In genomic region chr6:38131801-38132231, GRCm38 (mm10) we compare ENCODE assay signal across 11 mouse cellular contexts. TPM values are rescaled to one million over a fixed set of nuclear protein-coding genes. Genes with fewer than 3 reads are reported as not detected.
DNase-seq lines count a peak whose midpoint lies in the region; ATAC-seq and TF ChIP-seq lines count a peak whose summit lies in the region.
"Had no signal": no experiment of that assay in that cellular context is flagged by ENCODE, and none has a peak within 500 bp of the region (broad histone marks: within the 10 kb centered on the region; RNA-seq: fewer than 3 reads in every experiment).

No protein-coding gene starts in this region.

- no peaks in the 10 kb centered on the region for H3K36me3 ChIP-seq in kidney, adult 2 months (ENCODE audit: control insufficient read depth, insufficient read depth, low read length)
- peaks cover 41% of the 10 kb centered on the region for H3K36me3 ChIP-seq in kidney, embryonic 16.5 days (ENCODE audit: insufficient read depth, low read length)
- H3K36me3 ChIP-seq in hindbrain, embryonic 11.5 days (ENCODE audit: control insufficient read depth, insufficient read depth, low read length): peaks cover 17% of the 10 kb centered on the region
- H3K36me3 ChIP-seq: liver, embryonic 13.5 days had no signal

- no peak overlapping the region for H3K9ac ChIP-seq in kidney, embryonic 16.5 days (replicated peaks; ENCODE audit: low read length)
- no peak overlapping the region for H3K9ac ChIP-seq in hindbrain, embryonic 11.5 days (ENCODE audit: low read depth, low read length)
- H3K9ac ChIP-seq: liver, embryonic 13.5 days had no signal

- no peak for ATAC-seq in kidney, embryonic 16.5 days (ENCODE audit: low FRiP score, low TSS enrichment)
- ATAC-seq in hindbrain, embryonic 11.5 days (ENCODE audit: low FRiP score): no peak

- H3K27ac ChIP-seq in kidney, adult 2 months (ENCODE audit: insufficient read depth, low read depth, low read length): no peak overlapping the region
- no peak overlapping the region for H3K27ac ChIP-seq in kidney, embryonic 16.5 days (ENCODE audit: low read length)
- H3K27ac ChIP-seq in hindbrain, embryonic 11.5 days (ENCODE audit: low read depth, low read length): no peak overlapping the region
- H3K27ac ChIP-seq: liver, embryonic 13.5 days had no signal

- no peak overlapping the region for H3K4me2 ChIP-seq in kidney, embryonic 16.5 days (replicated peaks; ENCODE audit: low read depth, low read length)
- H3K4me2 ChIP-seq in hindbrain, embryonic 11.5 days (replicated peaks; ENCODE audit: low read depth, low read length): no peak overlapping the region
- H3K4me2 ChIP-seq: liver, embryonic 13.5 days had no signal

- H3K4me1 ChIP-seq in kidney, adult 2 months (ENCODE audit: control insufficient read depth, insufficient read depth, low read length): peaks cover 3% of the 10 kb centered on the region; the same call in 1 of the 2 replicates
- no peaks in the 10 kb centered on the region for H3K4me1 ChIP-seq in kidney, embryonic 16.5 days (ENCODE audit: insufficient read depth, low read length)
- no peaks in the 10 kb centered on the region for H3K4me1 ChIP-seq in hindbrain, embryonic 11.5 days (replicated peaks; ENCODE audit: control insufficient read depth, insufficient read depth, low read length)

- peaks cover 11% of the 10 kb centered on the region for H3K9me3 ChIP-seq in kidney, embryonic 16.5 days (ENCODE audit: low read length)
- H3K9me3 ChIP-seq in hindbrain, embryonic 11.5 days (ENCODE audit: control insufficient read depth, low read length): no peaks in the 10 kb centered on the region
- H3K9me3 ChIP-seq: liver, embryonic 13.5 days had no signal

- intact Hi-C loops in gastrocnemius, postnatal 36 days (cut with DNase I): no loop called here

- no peak for TF ChIP-seq CTCF in kidney, adult 2 months (conservative IDR thresholded peaks at IDR 0.05; ENCODE audit: insufficient read depth, insufficient read length, low read depth, low read length)

- no peaks in the 10 kb centered on the region for H3K27me3 ChIP-seq in kidney, adult 2 months (replicated peaks; ENCODE audit: control insufficient read depth, insufficient read depth, low read length)
- H3K27me3 ChIP-seq in kidney, embryonic 16.5 days (ENCODE audit: insufficient read depth, low read length): no peaks in the 10 kb centered on the region
- no peaks in the 10 kb centered on the region for H3K27me3 ChIP-seq in hindbrain, embryonic 11.5 days (ENCODE audit: control insufficient read depth, insufficient read depth, low read length)
- H3K27me3 ChIP-seq: liver, embryonic 13.5 days had no signal

- no peak overlapping the region for H3K4me3 ChIP-seq in kidney, adult 2 months (ENCODE audit: insufficient read depth, low read depth, low read length)
- H3K4me3 ChIP-seq in kidney, embryonic 16.5 days (ENCODE audit: low read length): no peak overlapping the region
- no peak overlapping the region for H3K4me3 ChIP-seq in hindbrain, embryonic 11.5 days (ENCODE audit: low read depth, low read length)
- H3K4me3 ChIP-seq: liver, embryonic 13.5 days had no signal

- DNase-seq in kidney, adult 2 months: peak; percentile 79
- peak; percentile 53 for DNase-seq in adrenal gland, adult 8-10 months
- peak; percentile 65 to 71 for DNase-seq in gastrocnemius, postnatal 36 days
- peak; percentile 44 to 59 for DNase-seq in kidney, postnatal 4 days
- DNase-seq in spleen, postnatal 14 days (ENCODE audit: low spot score in 2 of 2): no peak
- no peak for DNase-seq in spleen, adult 12 weeks (ENCODE audit: low spot score)
- DNase-seq in hindbrain, embryonic 11.5 days (ENCODE audit: low spot score): no peak
- DNase-seq: liver, embryonic 13.5 days had no signal

- 54% methylated on average over 4 of the region's 4 CpGs for WGBS in kidney, adult 2 months
- 78% methylated on average over 4 of the region's 4 CpGs for WGBS in kidney, embryonic 16.5 days
- WGBS in hindbrain, embryonic 11.5 days: 87% methylated on average over 4 of the region's 4 CpGs

- no peak for TF ChIP-seq POLR2A in kidney, adult 2 months (IDR thresholded peaks at IDR 0.05; ENCODE audit: low read depth, low read length)

RNA-seq across cellular contexts. Expression of gene Atp6v0a4, which starts 7.4 kb away (rescaled TPM):
- polyA plus RNA-seq in kidney, adult 2 months (2012; rRNA removed): 259 and 302 TPM in 2 replicates
- 21.8 and 28.9 TPM in 2 replicates for polyA plus RNA-seq in kidney, embryonic 16.5 days (2015; fragmentation: Nextera tagmentation; extraction: Ambion mirVana)
- 1 to 10 TPM in 3 of 4 experiments, under 1 TPM in 1; 0.80 to 3.0 (median 2.3) TPM for total RNA-seq in adrenal gland, adult 8-10 months (2022)
- total RNA-seq in gastrocnemius, postnatal 36 days (2021): under 1 TPM; 0.39 to 0.61 TPM
- not detected in 2 replicates for polyA plus RNA-seq in hindbrain, embryonic 11.5 days (2014; fragmentation: Nextera tagmentation; extraction: Ambion mirVana)
- polyA plus RNA-seq: embryonic facial prominence, embryonic 11.5 days had no signal

RNA-seq across cellular contexts. Expression of gene Tmem213, which starts 22.8 kb away (rescaled TPM):
- polyA plus RNA-seq in kidney, adult 2 months (2012; rRNA removed): 240 and 279 TPM in 2 replicates
- 69.8 and 72.7 TPM in 2 replicates for polyA plus RNA-seq in kidney, embryonic 16.5 days (2015; fragmentation: Nextera tagmentation; extraction: Ambion mirVana)
- not detected for total RNA-seq in adrenal gland, adult 8-10 months (2022)
- not detected for total RNA-seq in gastrocnemius, postnatal 36 days (2021)
- not detected in 2 replicates for polyA plus RNA-seq in hindbrain, embryonic 11.5 days (2014; fragmentation: Nextera tagmentation; extraction: Ambion mirVana)
- polyA plus RNA-seq: embryonic facial prominence, embryonic 11.5 days; liver, embryonic 13.5 days; spleen, adult 2 months had no signal

Comparison
In these comparisons a context has a peak if more than half of its experiments do, and no peak if none do; other contexts are left out.
1. DNase-seq: peak in kidney, adult 2 months (single experiment), adrenal gland, adult 8-10 months (single experiment), gastrocnemius, postnatal 36 days (2 of 2) and kidney, postnatal 4 days (2 of 2); none in spleen, postnatal 14 days (0 of 2), spleen, adult 12 weeks (single experiment) and hindbrain, embryonic 11.5 days (single experiment).
2. RNA of gene Atp6v0a4, which starts 7.4 kb away (polyA plus RNA-seq): 259 to 302 TPM in kidney, adult 2 months and 21.8 to 28.9 TPM in kidney, embryonic 16.5 days; not detected in hindbrain, embryonic 11.5 days; every median in the first group is over 10 times any median in the second.
3. RNA of gene Tmem213, which starts 22.8 kb away (polyA plus RNA-seq): 240 to 279 TPM in kidney, adult 2 months and 69.8 to 72.7 TPM in kidney, embryonic 16.5 days; not detected in hindbrain, embryonic 11.5 days; every median in the first group is over 10 times any median in the second.